Mouse (Mus musculus) kidney, postnatal 0 days (tissue): ENCODE results near the gene Hoxa10. TPM values are rescaled to one million over a fixed set of nuclear protein-coding genes. Genes with fewer than 3 reads are reported as not detected.

ENCODE experiments used
- ATAC-seq: fragments of 200-750 bp; cut with Nextera tagmentation; replicated peaks from 2 replicates; pipeline ENCODE4 v1.8.0; 2017; ENCODE audit warnings: low read depth, moderate number of reproducible peaks, moderate TSS enrichment, moderate library complexity; ENCODE audit not compliant: low FRiP score
- DNase-seq: peaks from one replicate; pipeline ENCODE4 v3.0.0-alpha.2; 2016; ENCODE audit warnings: low spot score
- H3K27ac ChIP-seq: fragments of 300-500 bp; sonication (generic); 2 replicates; pipeline ENCODE4 v1.5.1; 2014; ENCODE audit warnings: mild to moderate bottlenecking
- H3K27me3 ChIP-seq: fragments of 300-500 bp; sonication (generic); 2 replicates; pipeline ENCODE4 v1.6.1; 2014; ENCODE audit warnings: low read length, mixed read lengths; ENCODE audit not compliant: insufficient read depth
- H3K36me3 ChIP-seq: fragments of 300-500 bp; sonication (generic); 2 replicates; pipeline ENCODE4 v1.6.1; 2014; ENCODE audit warnings: low read length, mixed read lengths; ENCODE audit not compliant: insufficient read depth
- H3K4me1 ChIP-seq: fragments of 300-500 bp; sonication (generic); replicated peaks from 2 replicates; pipeline ENCODE4 v1.6.1; 2014; ENCODE audit warnings: antibody characterized with exemption, low read length, mixed read lengths; ENCODE audit not compliant: insufficient read depth
- H3K4me2 ChIP-seq: fragments of 300-500 bp; sonication (generic); 2 replicates; pipeline ENCODE4 v1.6.1; 2014; ENCODE audit warnings: mild to moderate bottlenecking, low read length, moderate library complexity, mixed read lengths
- H3K4me3 ChIP-seq: fragments of 300-500 bp; sonication (generic); replicated peaks from 2 replicates; pipeline ENCODE4 v1.5.1; 2014; ENCODE audit warnings: low read depth, low read length
- H3K9ac ChIP-seq: fragments of 300-500 bp; sonication (generic); 2 replicates; pipeline ENCODE4 v1.6.1; 2014; ENCODE audit warnings: low read depth, low read length
- H3K9me3 ChIP-seq: fragments of 300-500 bp; sonication (generic); replicated peaks from 2 replicates; pipeline ENCODE4 v1.6.1; 2016; ENCODE audit warnings: low read length, inconsistent platforms, mixed read lengths
- CTCF ChIP-seq: IDR thresholded peaks from 2 replicates; pipeline ENCODE4 v1.5.1; 2016; ENCODE audit warnings: antibody characterized with exemption, low read depth, mild to moderate bottlenecking, moderate library complexity
- WGBS: fragments of 180-500 bp; shearing (Covaris S2); extraction: QIAGEN DNeasy Blood & Tissue Kit; methylation state at CpG from one replicate; pipeline ENCODE4 v1.1.7; 2014; 5-methylcytosine and 5-hydroxymethylcytosine counted together
- polyA plus RNA-seq: library from polyadenylated mRNA; unstranded; fragments of >200 nt; fragmentation: Nextera tagmentation; extraction: Ambion mirVana; gene quantifications from 2 replicates; pipeline ENCODE4 v1.2.1, GENCODE M21; 2015

Gene Hoxa10
- polyA plus RNA-seq, 1 experiment from 2014 or later = 183 TPM

DNA sequence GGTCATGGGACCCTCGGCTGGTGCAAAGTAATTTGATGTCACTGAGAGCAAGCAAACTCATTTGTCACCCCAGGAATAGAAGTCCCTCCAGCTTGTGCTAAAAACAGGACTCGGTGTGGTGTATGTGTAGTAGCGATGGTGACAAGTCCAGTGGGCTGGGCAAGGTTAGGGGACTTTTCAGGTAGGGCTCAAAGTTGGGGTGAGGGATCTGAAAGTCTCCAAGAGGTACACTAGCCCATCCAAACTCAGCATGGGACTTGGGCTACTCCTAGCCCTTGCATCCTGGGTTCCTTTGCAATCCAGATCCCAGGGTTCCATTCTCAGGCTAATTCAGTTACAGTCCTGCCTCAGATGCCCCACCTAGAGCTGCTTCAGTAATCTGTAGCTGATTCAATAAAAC is 28.1 kb upstream of the Hoxa10 start:
- Histone ChIP-seq H3K4me1 (no peaks in the 10 kb centered on the region), H3K4me3 (no peak overlapping the region), H3K9ac (no peak overlapping the region), H3K27me3 (peaks cover 89% of the 10 kb centered on the region), H3K36me3 (no peaks in the 10 kb centered on the region), H3K4me2 (no peak overlapping the region), H3K9me3 (no peaks in the 10 kb centered on the region), H3K27ac (no peak overlapping the region)
- no peak for TF ChIP-seq CTCF
- no peak for ATAC-seq
- WGBS = 5% methylated on average over 3 of the region's 3 CpGs
- DNase-seq = no peak

- Histone ChIP-seq H3K9me3 (no peaks in the 10 kb centered on the region), H3K4me3 (no peak overlapping the region), H3K36me3 (no peaks in the 10 kb centered on the region), H3K27me3 (peaks cover 89% of the 10 kb centered on the region), H3K4me2 (no peak overlapping the region), H3K4me1 (no peaks in the 10 kb centered on the region), H3K27ac (no peak overlapping the region), H3K9ac (no peak overlapping the region)
- TF ChIP-seq CTCF = no peak
- ATAC-seq = no peak
- WGBS = 16% methylated on average over 7 of the region's 7 CpGs
- DNase-seq = no peak
Observed at GRCm38 (mm10) chr6:52268341-52268740, 27.7 kb upstream of the Hoxa10 start.

DNA sequence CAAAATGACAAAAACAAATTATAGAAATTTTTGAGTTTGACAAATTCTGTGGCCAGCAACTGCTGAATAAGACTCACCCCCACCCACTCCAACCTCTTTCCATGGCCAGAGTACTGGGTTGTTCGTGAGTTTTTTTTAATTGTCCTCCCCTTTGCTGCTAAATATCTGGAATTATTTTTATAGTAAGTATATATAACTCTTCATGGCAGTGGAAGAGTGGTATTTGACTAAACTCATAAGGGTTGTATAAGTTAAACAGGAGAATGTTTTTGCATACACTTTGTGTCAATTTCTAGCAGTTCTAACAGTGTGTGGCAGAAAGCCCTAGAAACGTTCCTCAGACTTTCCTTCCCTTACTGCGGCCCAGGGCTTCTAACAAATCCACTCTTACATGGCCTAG is 27.0 kb upstream of the Hoxa10 start:
- ATAC-seq (no peak), DNase-seq (no peak)
- WGBS = 13% methylated on average over 3 of the region's 3 CpGs
- no peaks in the 10 kb centered on the region for H3K4me1 ChIP-seq
- no peaks in the 10 kb centered on the region for H3K9me3 ChIP-seq
- no peak overlapping the region for H3K4me2 ChIP-seq
- no peak overlapping the region for H3K27ac ChIP-seq
- no peak for TF ChIP-seq CTCF
- no peaks in the 10 kb centered on the region for H3K36me3 ChIP-seq
- H3K9ac ChIP-seq = no peak overlapping the region
- peaks cover 92% of the 10 kb centered on the region for H3K27me3 ChIP-seq
- H3K4me3 ChIP-seq = no peak overlapping the region

DNA sequence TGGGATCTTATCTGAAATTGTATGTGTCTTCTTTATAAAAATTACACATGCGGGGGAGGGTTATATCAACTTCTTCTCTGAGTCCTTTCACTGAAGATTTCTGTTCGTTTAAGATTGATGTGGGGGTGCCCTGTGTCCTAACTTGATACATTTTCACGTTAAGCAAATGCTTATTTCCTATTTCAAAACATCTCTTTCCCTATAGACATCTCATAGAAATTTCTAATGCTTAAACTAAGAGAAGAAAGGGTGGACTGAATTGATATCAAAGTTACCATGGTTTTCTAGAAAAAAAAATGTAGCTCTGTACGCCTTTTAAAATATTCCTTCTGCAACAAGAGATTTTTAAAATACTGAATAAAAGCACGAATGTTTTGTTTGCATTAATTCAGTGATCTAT is 26.6 kb upstream of the Hoxa10 start:
- Histone ChIP-seq H3K4me1 (no peaks in the 10 kb centered on the region), H3K4me2 (no peak overlapping the region), H3K36me3 (no peaks in the 10 kb centered on the region), H3K27me3 (peaks cover 92% of the 10 kb centered on the region), H3K27ac (no peak overlapping the region), H3K4me3 (no peak overlapping the region), H3K9ac (no peak overlapping the region), H3K9me3 (no peaks in the 10 kb centered on the region)
- no peak for TF ChIP-seq CTCF
- no peak for ATAC-seq
- WGBS = 18% methylated on average over 5 of the region's 5 CpGs
- peak; percentile 20 for DNase-seq

GRCm38 (mm10) chr6:52266666-52266985 is 26.0 kb upstream of the Hoxa10 start:
- ATAC-seq (no peak), DNase-seq (no peak)
- H3K4me1 ChIP-seq = no peaks in the 10 kb centered on the region
- H3K9me3 ChIP-seq = no peaks in the 10 kb centered on the region
- WGBS = under 1% methylated on average over 9 of the region's 9 CpGs
- TF ChIP-seq CTCF = no peak
- H3K4me2 ChIP-seq = no peak overlapping the region
- peaks cover 94% of the 10 kb centered on the region for H3K27me3 ChIP-seq
- H3K4me3 ChIP-seq = no peak overlapping the region
- H3K27ac ChIP-seq = no peak overlapping the region
- no peak overlapping the region for H3K9ac ChIP-seq
- H3K36me3 ChIP-seq = no peaks in the 10 kb centered on the region

GRCm38 (mm10) chr6:52265913-52266665 is 25.4 kb upstream of the Hoxa10 start:
- H3K4me1 ChIP-seq = no peaks in the 10 kb centered on the region

More at GRCm38 (mm10) chr6:52265913-52266665, 25.4 kb upstream of the Hoxa10 start:
- DNase-seq (peak; percentile 37), ATAC-seq (no peak)
- Histone ChIP-seq H3K9ac (no peak overlapping the region), H3K4me2 (no peak overlapping the region), H3K27ac (no peak overlapping the region), H3K4me3 (no peak overlapping the region), H3K9me3 (no peaks in the 10 kb centered on the region), H3K36me3 (no peaks in the 10 kb centered on the region), H3K27me3 (peaks cover 92% of the 10 kb centered on the region)
- TF ChIP-seq CTCF = no peak
- 6% methylated on average over 19 of the region's 19 CpGs for WGBS
